13 mouse cellular contexts compared by ENCODE assay signal in genomic region chr5:130335462-130335861, GRCm38 (mm10). TPM values are rescaled to one million over a fixed set of nuclear protein-coding genes. Genes with fewer than 3 reads are reported as not detected.
"Had no signal": no experiment of that assay in that cellular context is flagged by ENCODE, and none has a peak within 500 bp of the region (broad histone marks: within the 10 kb centered on the region; RNA-seq: fewer than 3 reads in every experiment).

No protein-coding gene starts in this region.

- H3K4me3 ChIP-seq: limb, embryonic 10.5 days; liver, embryonic 15.5 days; midbrain, embryonic 12.5 days; stomach, embryonic 15.5 days had no signal

- DNase-seq: kidney, adult 8-10 months; kidney, postnatal 36 days; lung, adult 2 months; right cerebral cortex, postnatal 14 days; thymus, postnatal 4 days had no signal

- H3K27ac ChIP-seq: limb, embryonic 10.5 days; liver, embryonic 15.5 days; macrophage; midbrain, embryonic 12.5 days; stomach, embryonic 15.5 days had no signal

- H3K4me1 ChIP-seq: limb, embryonic 10.5 days; liver, embryonic 15.5 days; stomach, embryonic 15.5 days had no signal

- H3K9me3 ChIP-seq: limb, embryonic 10.5 days; liver, embryonic 15.5 days; midbrain, embryonic 12.5 days; stomach, embryonic 15.5 days had no signal

- H3K27me3 ChIP-seq: liver, embryonic 15.5 days; megakaryocyte, embryonic 14.5 days; midbrain, embryonic 12.5 days; stomach, embryonic 15.5 days had no signal

RNA-seq across cellular contexts. Expression of gene A330070K13Rik, which starts 49.0 kb away (rescaled TPM):
- total RNA-seq: left cerebral cortex, postnatal 10 days; midbrain, postnatal 0 days had no signal
